Mouse (Mus musculus) right cerebral cortex, postnatal 4 days (tissue): Measurements from ENCODE around the gene Tob1.
A peak's percentile ranks its signal among the peaks of the same experiment; 100 is the strongest.

ENCODE experiments used
- DNase-seq: peaks from one replicate; pipeline ENCODE4 v3.0.0-alpha.2; 2022

Tob1 gene

GRCm38 (mm10) chr11:94199771-94200170, 11.5 kb upstream of the Tob1 start:
- DNase-seq, result no peak

DNA sequence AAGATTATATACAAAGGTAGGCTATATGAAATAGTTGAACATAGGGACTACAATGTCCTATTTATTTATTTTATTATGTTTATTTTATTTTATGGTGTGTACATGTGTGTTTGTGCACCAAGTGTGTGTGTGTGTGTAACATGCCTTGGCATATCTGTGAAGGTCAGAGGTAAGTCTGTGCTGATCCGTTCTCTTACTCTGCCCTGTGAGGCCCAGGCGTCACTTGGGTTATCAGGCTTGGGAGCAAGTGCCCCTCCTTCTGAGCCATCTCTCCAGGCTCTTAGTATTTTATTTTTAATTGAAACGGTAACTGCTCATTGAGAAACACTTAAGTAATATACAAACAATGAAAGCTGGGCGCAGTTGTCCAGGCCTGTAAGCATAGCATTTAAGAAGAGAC, 10.8 kb upstream of the Tob1 start:
- no peak for DNase-seq

DNA sequence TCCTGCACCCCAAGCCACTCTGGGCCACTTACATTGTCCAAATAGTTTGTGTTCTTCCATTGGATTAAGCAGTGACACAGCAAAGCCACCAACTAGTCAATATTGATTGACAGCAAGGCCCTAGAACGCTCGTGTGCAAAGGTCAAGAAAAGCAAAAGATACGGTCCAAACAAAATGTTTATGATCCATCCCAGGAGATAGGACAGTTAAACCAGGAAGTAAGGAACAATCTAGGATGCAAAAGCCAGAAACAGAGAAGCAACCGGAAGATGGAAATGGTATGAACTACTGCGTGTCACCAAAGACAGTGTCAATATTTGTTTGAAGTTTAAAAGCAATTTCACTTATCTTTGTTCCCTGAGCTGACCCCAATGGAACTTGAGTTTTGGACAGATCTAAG, 9.1 kb upstream of the Tob1 start:
- DNase-seq, result no peak

GRCm38 (mm10) chr11:94203066-94203465, 8.2 kb upstream of the Tob1 start:
- DNase-seq, result no peak

DNA sequence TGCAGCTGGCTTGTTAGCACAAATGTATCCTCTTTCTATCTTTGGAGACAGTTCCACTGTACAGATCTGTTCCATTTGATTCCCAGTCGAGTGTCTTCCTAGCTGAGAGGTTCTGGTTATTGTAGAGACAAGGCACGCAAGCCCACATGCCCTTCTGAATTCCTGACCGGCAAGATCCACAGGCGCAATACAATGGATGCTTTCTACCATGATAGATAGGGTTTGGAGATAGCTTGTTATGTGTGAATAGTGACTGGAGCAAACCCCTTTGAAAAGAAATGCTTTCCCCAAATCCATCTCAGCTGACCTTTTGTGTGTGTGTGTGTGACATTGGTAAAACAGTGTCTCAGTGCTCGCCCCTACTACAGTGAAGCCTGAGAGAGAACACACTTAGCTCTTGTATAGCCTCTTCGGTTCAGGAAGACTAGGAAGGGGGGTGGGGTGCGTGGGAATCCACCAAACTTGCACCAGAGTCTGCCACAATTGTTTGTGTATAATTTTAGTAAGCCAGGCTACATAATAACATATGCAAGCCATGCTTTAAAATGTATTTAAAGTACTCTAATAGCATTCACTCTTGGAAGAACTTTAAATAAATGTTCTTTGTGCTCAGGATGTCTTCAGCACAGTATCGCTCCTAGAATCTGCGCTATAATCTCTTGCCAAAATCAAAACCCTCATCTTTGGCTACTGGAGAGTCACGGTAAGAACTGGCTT, 4.7 kb upstream of the Tob1 start:
- DNase-seq, result no peak

DNA sequence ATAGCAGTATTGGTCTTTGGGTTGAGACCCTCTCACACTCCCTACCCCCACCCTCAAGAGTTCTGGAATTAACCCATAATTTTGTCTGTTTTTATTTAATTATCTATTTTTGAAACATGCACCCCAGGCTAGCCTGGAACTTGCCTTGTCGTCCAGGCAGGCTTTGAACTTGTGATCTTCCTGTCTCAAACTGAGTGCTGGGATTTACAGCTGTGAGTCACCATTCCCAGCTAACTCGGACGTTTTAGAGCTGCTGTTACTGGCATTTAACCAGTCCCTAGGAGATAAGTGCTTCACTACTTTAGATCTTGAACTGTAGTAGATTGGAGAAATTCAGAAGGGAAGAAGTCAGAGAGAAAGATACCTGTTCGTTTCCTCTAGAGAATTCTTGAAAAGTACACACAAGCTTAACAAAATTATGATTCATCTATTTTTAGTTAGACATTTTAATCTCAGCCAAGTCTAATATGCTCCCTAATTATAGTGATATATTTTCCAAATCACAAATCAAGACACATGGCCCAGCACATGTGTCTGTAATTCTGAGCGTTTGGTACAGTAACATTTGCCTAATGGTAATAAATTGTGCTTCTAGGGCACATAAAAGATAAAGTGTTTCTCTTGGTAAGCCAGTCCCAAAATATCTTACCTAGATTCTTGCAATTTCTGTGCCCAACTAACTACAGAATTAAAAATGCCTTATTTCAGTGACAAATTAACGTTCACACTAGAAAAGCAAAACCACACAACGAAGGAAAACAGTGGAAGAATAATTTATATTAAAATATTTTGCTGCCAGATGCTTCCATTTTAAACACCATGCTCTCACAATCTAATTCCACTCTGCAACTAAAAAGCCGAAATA, 2.2 kb upstream of the Tob1 start:
- DNase-seq, result no peak

DNA sequence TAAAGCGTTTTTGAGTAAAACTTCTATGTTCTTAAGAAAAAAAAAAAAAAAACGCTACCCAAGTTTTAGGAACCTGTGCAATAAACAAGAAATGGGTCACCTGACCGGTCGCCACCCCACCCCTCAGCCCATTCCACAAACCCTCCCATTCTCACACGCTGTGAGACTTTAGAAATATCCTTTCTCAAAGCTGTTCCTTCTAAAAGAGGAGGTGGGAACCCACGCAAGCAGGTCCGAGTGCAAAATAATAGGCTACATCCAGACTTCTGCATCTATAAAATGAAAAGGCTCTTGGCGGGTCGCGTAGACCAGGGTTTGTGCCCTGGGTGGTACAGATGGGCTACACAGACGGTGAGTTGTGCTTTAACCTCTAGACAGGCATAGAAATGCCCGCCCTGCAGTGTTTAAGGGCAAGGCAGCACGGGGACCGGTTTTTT, 1.5 kb upstream of the Tob1 start:
- DNase-seq, result no peak

DNA sequence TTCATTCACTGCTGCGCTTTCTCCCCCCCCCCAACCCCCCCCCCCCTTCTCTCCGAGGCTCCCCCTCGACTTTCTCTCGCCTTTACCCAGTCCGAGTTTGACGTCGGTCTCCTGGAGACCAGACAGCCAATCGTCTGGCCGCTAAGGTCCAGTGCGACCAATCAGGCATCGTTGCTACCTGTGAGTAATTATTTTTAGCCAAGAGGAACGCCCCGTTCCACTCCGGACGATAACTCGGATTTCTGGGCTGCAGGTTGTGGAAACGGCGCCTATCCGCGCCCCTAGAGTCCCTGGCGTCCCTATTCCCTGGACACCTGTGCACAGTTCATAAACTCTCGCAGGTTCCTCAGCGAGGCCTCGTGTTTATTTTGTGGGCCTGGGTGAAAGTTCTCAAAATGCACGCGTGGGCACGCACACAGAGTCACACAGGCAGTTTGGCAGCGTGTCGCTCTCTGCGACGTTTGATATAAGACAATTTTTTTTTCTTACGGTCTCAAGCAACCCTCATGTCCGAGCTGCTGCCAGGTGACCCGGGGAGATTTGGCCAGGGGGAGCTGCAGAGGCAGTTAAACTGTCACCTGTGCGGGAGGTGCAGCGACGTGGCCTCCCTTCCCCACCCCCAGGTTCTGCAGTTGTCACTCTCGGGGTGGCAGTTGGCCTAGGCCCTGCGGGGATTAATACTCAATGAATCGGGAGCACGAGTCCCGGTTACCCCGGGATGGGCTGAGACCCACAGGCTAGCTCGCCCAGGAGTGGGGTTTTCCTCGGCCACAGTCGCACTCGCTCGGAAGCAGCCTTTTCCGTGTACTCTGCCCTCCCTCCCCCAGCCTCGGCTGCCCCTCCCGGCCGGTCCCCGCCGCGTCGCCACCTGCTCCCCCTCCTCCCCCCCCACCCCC, 815 bp upstream of the Tob1 start:
- DNase-seq, result peak; percentile 75

- DNase-seq, result peak; percentile 63
These were observed 616 bp downstream of the Tob1 start for GRCm38 (mm10) chr11:94211651-94212488.

- DNase-seq, result no peak
These were observed 1.2 kb downstream of the Tob1 start for GRCm38 (mm10) chr11:94212489-94212836.

DNA sequence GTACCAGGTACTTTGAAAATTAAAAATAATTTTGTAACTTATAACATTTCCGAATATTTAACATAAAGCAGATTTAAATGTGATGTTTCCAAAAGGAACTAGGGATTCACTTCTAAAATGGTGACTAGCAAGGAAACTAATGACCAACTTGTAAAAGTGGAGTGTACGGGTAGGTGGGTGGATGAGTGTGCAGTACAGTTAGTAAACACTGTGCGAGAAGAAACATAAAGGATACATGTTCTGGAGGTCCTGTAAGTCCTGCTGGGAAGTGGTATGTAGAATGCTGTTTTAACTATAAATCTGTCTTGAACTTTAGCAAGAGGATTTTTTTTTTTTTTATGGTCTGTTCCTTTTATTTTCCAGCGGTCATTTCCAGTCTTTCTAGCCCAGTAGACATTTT, 1.7 kb downstream of the Tob1 start:
- no peak for DNase-seq

DNA sequence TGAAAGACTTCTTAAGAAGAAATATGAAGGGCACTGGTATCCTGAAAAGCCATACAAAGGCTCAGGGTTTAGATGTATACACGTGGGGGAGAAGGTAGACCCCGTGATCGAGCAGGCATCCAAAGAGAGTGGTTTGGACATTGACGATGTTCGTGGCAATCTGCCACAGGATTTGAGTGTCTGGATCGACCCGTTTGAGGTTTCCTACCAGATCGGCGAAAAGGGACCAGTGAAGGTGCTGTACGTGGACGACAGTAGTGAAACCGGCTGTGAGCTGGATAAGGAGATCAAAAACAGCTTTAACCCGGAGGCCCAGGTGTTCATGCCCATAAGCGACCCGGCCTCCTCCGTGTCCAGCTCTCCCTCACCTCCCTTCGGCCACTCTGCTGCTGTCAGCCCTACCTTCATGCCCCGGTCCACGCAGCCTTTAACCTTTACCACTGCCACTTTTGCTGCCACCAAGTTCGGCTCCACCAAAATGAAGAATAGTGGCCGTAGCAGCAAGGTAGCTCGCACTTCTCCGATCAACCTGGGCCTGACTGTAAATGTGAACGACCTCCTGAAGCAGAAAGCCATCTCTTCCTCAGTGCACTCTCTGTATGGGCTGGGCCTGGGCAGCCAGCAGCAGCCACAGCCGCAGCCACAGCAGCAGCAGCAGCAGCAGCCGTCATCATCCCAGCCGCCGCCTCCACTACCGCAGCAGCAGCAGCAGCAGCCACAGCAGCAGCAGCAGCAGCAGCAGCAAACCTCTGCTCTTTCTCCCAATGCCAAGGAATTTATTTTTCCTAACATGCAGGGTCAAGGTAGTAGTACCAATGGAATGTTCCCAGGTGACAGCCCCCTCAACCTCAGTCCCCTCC, 2.7 kb downstream of the Tob1 start:
- no peak for DNase-seq

DNA sequence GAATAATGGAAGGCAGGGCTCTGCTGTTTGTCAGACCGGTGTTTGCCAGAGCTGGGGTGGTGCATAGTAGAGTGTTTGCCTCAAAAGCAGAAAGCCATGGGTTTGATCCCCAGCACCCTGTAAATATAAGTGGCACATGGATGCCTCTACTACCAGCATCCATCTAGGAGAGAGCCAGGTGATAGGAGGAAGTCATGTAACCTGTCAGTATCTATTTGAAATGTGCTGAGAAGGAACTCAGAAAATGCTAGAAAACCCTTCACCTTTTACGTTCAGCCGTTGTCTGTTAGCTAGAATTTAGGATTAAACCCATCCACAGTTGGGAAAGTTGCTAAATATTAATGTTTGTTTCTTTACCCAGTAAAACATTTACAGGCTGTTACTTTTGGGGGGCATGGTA, 4.3 kb downstream of the Tob1 start:
- no peak for DNase-seq

DNA sequence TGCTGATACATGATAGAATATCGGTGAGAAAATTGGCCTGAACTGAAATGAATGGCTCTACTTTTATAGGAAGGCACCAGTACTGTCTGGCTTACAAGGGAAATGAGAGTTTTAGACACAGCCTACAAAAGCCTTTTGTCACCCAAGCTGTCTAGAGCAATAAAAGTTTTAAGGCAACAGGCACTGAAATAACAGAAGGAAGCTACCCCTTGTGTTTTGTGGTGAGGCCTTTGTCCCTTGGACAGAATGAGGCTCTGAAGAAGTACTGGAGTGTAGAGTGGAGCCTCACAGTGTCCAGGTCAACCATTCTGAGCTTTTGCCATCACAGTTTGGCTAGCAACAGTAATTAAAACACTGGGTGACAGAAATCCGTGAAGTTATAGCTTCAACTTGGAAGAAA, 5.0 kb downstream of the Tob1 start:
- DNase-seq, result no peak

GRCm38 (mm10) chr11:94221257-94221656, 10.0 kb downstream of the Tob1 start:
- DNase-seq, result no peak

- DNase-seq, result no peak
These were observed 12.3 kb downstream of the Tob1 start for GRCm38 (mm10) chr11:94223531-94223930.

GRCm38 (mm10) chr11:94225985-94226384, 14.7 kb downstream of the Tob1 start:
- no peak for DNase-seq

- DNase-seq, result no peak
These were observed 17.2 kb downstream of the Tob1 start for GRCm38 (mm10) chr11:94228416-94228815.

- no peak for DNase-seq
These were observed 18.1 kb downstream of the Tob1 start for GRCm38 (mm10) chr11:94229207-94229960.

DNA sequence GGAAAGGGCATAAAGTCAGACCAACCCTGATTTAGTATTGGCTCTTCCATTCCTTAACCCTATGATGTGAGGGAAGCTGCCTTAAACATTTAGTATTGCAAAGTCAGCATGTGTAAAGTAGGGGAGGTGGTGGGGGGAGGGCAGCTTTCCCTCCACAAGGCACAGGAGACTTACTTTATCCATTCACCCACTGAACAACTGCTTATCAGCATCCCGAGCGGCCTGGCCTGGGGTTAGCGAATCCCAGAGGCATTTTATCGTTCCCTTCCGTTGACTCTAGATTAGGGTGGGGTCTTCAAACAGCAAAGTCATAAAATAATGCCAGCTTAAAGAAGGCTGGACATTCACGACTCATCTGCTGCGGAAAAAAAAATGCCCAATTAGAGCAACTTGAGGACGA, 19.0 kb downstream of the Tob1 start:
- no peak for DNase-seq
